Mouse (Mus musculus): ENCODE data around the gene Mymx.

The Mymx gene

GRCm38 (mm10) chr17:45551816-45552451 lies 50.0 kb downstream of the Mymx start:
- peak; percentile 89 for DNase-seq (ENCODE audit: low read depth, low spot score)

- no peak for DNase-seq (ENCODE audit: low read depth, low spot score)
Observed at GRCm38 (mm10) chr17:45551249-45551796, 50.6 kb downstream of the Mymx start.
